Mouse (Mus musculus) cerebellum, adult 11 months (tissue): Measurements from ENCODE around the gene Fam183b.
"Not testable (repeated sequence)": the region's sequence is repeated elsewhere in the genome, so short reads cannot be mapped to it uniquely, and the experiment has no call there.

Source experiments
- DNase-seq: peaks from one replicate; pipeline ENCODE4 v3.0.0; 2022

Fam183b gene

DNA sequence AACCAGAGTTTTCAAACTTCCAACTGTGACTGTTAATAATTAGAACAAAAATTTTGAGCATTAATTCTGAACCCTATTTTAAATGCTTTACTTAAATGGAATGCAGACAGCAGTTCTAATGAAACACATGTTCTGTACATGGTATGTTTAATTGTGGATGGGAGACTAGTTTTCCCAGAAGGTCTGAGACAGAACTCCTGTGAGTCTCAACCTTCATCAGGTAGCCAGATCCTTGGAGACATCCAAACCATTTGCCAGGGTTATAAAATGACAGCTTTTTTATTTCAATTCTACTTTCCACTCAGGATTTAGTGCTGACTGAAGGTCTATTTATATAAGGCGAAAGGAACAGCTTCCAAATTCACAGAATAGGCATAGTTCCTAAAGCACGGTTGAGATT is 49.3 kb downstream of the Fam183b start, which contains the start of gene Olfr316:
TSS of gene Olfr316 (plus strand) at position 301 of the 400 bp plus-strand sequence.
- DNase-seq: no peak

DNA sequence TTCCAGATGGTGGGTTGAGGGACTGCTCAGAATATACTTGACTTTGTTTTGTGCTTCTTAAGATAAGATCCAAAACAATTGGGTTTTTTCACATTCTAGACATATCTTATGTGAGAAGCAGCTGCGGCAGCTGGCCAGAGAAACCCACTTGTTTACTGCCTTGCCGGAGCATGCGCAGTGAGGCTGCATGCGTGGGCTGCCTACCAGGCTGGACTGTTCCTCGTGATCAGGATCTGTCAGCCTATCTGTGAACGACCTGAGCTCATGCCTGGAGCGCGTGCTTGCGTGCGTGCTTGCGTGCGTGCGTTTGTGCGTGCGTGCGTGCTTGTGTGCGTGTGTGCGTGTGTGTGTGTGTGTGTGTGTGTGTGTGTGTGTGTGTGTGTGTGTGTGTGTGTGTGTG is 50.7 kb downstream of the Fam183b start:
- DNase-seq: not testable (repeated sequence)
